Mouse (Mus musculus): ENCODE measurements at regions not wholly inside any gene's neighbourhood (a gene's known extent, or its start where the extent isn't known, plus 50 kb on each side); places are given as distances from the start of the nearest gene placed in this dataset.

DNA sequence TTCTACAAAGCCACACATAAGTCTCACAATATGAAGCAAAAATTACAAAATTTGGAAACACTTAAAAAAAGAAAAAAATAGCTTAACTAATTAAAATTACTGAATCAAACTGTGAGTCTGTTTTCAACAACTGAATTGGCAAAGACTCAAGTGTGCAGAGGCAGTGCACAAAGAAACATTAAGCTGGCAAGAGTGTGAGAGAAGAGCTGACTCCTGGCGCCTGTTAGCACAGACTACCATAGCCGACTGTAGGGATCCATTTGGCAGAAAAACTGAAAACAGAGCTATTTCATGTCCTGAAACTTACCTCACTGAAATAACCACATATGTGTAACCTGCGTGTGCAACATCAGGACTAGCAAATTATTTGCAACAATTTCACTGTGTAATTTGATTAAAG, 746.4 kb upstream of the Cypt12 start:
- no peak for DNase-seq (ENCODE audit: extremely low spot score)

DNA sequence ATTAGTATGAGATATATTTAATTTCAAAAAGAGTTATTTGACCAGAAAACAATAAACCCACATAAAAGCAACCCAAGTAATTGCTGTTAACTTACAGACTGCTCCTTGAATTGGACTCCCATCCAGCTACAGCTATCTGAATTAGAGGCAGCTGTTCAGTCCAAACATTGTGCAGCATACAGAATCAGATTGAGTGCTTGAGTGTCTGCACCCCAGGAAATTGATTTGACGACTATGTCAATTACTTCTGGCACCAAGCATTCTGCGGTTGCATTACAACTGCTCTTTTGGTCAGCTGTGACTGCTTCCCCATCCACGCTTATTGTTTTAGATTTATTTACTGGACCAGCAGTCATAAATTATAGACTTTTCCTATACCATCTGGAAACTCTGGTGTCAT, 734.2 kb upstream of the Cypt12 start:
- no peak for DNase-seq (ENCODE audit: extremely low spot score)

DNA sequence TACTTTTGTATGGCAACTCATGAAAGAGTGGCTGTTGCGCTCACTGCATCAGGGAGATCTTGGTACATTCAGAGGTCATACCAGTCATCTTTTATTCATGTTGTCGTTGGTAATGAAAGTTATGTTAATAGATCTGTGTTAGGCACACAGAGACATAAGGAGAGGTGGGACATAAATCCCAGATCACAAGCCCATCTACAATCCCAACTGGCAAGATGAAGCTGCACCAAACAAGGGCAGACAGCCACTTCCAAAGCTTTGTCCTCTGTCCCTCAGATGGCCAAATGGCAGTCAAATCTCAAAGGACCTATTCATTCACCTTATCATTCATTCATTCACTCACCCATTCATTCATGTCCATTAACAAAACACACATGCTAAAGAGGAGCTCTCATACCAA, 731.4 kb upstream of the Cypt12 start:
- no peak for DNase-seq (ENCODE audit: extremely low spot score)

DNA sequence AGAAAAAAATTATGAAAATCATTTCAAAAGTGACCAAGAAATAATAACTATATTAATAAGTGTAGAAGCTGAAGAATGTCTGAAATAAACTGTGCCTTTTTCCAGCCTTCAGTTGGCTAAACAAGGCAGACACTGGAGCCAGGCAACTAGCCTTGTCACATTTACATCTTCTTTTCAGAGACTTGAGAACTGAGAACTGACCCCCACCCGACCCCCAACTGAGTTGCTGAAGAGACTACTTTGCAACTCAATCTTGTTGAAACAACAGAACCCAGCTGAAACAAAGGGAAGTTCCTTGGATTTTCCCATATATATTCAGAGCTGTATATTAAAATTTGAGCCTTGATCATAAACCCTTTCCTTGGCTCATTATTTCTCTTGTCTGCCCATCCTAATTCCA, 709.8 kb upstream of the Cypt12 start:
- DNase-seq (ENCODE audit: extremely low spot score) = no peak

DNA sequence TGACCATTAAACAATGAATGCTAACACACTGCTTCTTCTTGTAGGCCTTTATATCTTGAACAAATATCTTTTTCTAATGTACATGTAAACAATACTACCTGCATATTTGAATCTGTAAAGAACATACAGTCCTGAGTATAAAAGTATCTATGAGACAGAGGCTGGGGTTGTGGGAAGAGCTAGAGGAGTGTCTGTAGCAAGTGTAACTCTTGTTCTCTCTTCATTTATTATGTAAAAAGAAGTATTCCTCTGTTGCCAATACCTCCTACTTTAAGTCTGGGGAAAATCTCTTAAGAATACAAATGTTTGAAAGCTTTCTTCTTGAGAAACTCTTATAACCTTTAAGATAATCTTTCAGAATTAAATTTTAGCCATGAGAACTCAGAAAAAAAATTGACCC, 689.8 kb upstream of the Cypt12 start:
- DNase-seq (ENCODE audit: extremely low spot score) = no peak

GRCm38 (mm10) chr3:17259093-17259492, 689.1 kb upstream of the Cypt12 start:
- DNase-seq (ENCODE audit: extremely low spot score) = no peak

DNA sequence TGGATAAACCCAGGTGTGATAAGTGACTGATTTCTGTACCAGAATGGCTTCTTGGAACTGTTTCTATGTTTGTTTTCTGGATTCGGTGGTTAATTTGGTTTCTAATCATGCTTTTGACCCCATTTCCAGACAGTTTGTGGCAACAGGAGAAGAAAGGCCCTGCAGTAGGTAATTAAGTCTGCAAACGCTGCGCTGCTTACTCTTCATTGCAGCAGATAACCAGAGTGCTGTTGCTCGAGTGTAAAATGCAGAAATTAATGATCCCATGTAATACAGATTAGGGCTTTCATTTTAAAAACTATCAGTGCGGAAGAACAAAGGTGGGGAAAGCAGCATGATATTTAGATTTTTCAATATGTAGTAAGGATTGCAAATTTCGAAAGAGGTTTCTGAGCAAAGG, 667.0 kb upstream of the Cypt12 start:
- DNase-seq (ENCODE audit: extremely low spot score) = no peak

GRCm38 (mm10) chr3:17282881-17283280, 665.3 kb upstream of the Cypt12 start:
- no peak for DNase-seq (ENCODE audit: extremely low spot score)

DNA sequence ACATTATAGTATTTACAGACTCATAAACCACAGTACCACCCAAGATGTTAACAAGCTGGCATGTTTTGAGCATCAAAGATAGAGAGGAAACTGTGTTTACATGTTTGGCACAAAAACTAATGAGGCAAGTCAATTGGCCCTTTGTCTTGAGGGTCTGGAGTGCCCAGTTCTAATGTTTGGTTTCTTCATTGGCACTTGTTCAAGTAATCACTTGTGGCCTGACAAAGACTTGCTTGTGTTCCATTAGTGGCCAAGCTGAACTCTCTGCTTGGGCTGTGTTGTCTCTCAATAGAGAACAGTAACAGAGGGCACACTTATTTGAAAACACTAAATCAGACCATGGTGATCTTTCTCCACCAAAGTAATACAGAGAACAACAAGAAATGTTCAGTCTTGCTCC, 630.7 kb upstream of the Cypt12 start:
- DNase-seq (ENCODE audit: extremely low spot score) = no peak

- DNase-seq (ENCODE audit: extremely low spot score) = no peak
These were observed 629.8 kb upstream of the Cypt12 start for GRCm38 (mm10) chr3:17318450-17318849.

- DNase-seq (ENCODE audit: extremely low spot score) = peak; percentile 57
These were observed 629.0 kb upstream of the Cypt12 start for GRCm38 (mm10) chr3:17319213-17319612.

DNA sequence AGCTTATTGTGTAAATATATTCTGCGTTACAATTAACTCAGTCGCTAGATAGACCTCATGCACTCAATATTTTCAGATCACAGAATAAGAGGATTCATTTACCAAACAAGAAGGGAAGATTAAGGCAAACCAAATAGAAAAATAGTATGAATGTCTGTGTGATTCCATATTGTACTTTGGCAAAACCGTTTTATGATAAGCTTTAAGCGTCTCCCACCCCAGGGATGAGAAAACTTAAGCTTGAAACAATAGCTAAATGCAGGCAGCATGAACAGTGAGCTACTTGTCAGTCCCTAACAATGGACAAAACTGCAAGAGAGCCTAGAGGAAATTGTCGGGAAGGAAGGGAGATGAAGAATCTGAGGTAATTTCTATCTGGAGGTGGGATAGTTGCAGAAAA, 628.3 kb upstream of the Cypt12 start:
- DNase-seq (ENCODE audit: extremely low spot score) = no peak

DNA sequence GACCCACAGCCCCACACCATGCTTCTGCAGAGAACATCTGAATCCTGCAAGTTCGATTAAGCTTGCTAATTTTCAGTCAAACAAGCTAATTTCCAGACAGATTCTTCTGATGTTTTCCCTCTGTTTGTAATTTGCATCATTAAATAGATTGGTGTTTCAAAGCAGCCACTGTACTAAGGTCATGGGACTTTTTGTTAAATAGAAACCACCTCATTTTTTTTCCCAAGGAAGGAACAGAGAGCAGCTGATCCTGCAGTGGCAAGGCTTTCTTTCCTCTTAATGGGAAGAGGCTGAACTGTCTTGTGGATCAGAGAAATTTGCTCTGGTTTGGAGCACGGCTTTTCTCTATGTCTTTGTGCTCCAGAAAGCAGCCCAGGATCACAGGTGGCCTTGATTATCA, 625.9 kb upstream of the Cypt12 start:
- no peak for DNase-seq (ENCODE audit: extremely low spot score)

GRCm38 (mm10) chr3:17324816-17325215, 623.4 kb upstream of the Cypt12 start:
- no peak for DNase-seq (ENCODE audit: extremely low spot score)

DNA sequence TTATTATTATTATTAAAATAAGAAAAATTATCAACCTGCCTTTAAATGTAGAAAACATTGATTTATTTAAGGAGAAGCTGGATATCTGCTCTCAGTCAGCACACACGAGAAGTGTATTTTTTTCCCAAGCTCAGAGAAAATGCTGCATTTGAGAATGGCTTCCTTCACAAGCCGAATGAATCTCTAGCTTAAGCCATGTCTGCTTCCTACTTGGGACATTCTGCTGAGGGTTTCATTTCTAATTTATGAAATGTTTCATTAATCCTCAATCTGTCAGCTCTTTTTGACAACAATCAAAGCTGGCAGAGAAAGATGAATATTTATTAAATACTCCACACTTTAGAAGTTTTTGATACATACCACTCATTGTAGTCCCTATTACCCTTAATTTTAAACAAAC, 622.4 kb upstream of the Cypt12 start:
- DNase-seq (ENCODE audit: extremely low spot score) = no peak

- no peak for DNase-seq (ENCODE audit: extremely low spot score)
These were observed 621.9 kb upstream of the Cypt12 start for GRCm38 (mm10) chr3:17326292-17326691.

- no peak for DNase-seq (ENCODE audit: extremely low spot score)
These were observed 621.4 kb upstream of the Cypt12 start for GRCm38 (mm10) chr3:17326774-17327173.

DNA sequence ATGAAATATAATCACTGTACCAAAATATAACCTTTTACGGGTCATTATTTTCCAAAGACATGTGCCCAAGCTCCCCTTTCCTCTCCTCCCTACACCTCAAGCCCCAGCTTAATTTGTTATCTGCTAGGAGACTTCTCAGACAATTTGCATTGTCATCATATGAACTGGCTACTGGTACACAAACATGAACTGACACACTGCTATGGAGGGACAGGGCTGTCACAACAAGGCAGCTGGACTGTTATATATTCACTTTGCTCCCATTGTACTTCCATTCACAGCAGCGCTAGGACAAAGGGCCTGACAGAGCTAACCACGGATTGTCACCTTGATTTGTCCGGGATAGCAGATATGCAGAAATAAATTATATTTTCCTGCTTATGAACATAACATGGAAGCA, 620.5 kb upstream of the Cypt12 start:
- no peak for DNase-seq (ENCODE audit: extremely low spot score)

- DNase-seq (ENCODE audit: extremely low spot score) = no peak
These were observed 618.8 kb upstream of the Cypt12 start for GRCm38 (mm10) chr3:17329411-17329810.

GRCm38 (mm10) chr3:17330429-17331373, 617.5 kb upstream of the Cypt12 start:
- DNase-seq (ENCODE audit: extremely low spot score) = no peak

- no peak for DNase-seq (ENCODE audit: extremely low spot score)
These were observed 588.0 kb upstream of the Cypt12 start for GRCm38 (mm10) chr3:17360253-17360652.
